Mouse (Mus musculus) ES-Bruce4 (cell line): ENCODE measurements around the gene Kcnj15. TPM values are rescaled to one million over a fixed set of nuclear protein-coding genes. Genes with fewer than 3 reads are reported as not detected.

Experiments used
- H3K27ac ChIP-seq: 2 replicates; pipeline ENCODE4 v1.5.1; 2012; ENCODE audit warnings: low read length, inconsistent platforms; ENCODE audit not compliant: insufficient read depth
- H3K27me3 ChIP-seq: 2 replicates; pipeline ENCODE4 v1.6.1; 2012; ENCODE audit warnings: mild to moderate bottlenecking, low read length, inconsistent platforms; ENCODE audit not compliant: control insufficient read depth, poor library complexity, insufficient read depth, severe bottlenecking
- H3K36me3 ChIP-seq: 2 replicates; pipeline ENCODE4 v1.6.1; 2012; ENCODE audit warnings: inconsistent platforms, mild to moderate bottlenecking, low read length, moderate library complexity; ENCODE audit not compliant: control insufficient read depth, poor library complexity, insufficient read depth, severe bottlenecking
- H3K4me1 ChIP-seq: one replicate; pipeline ENCODE4 v1.8.1; 2011; ENCODE audit warnings: low read length; ENCODE audit not compliant: control insufficient read depth, insufficient read depth
- H3K4me3 ChIP-seq: 2 replicates; pipeline ENCODE4 v1.5.1; 2011; ENCODE audit warnings: low read depth, mild to moderate bottlenecking, low read length
- H3K9ac ChIP-seq: 2 replicates; pipeline ENCODE4 v1.6.1; 2012; ENCODE audit warnings: low read depth, mild to moderate bottlenecking, inconsistent platforms; ENCODE audit not compliant: poor library complexity, severe bottlenecking
- H3K9me3 ChIP-seq: replicated peaks from 2 replicates; pipeline ENCODE4 v1.6.1; 2012; ENCODE audit warnings: mild to moderate bottlenecking, low read length, inconsistent platforms; ENCODE audit not compliant: control insufficient read depth, poor library complexity, insufficient read depth, severe bottlenecking
- CTCF ChIP-seq: IDR thresholded peaks from one replicate; pipeline ENCODE4 v1.8.1; 2011; ENCODE audit warnings: low read depth, low read length
- EP300 ChIP-seq: IDR thresholded peaks from 2 replicates; pipeline ENCODE4 v1.6.1; 2011; ENCODE audit warnings: low read depth, low read length; ENCODE audit not compliant: insufficient read depth
- POLR2A ChIP-seq: IDR thresholded peaks from one replicate; pipeline ENCODE4 v1.8.1; 2011; ENCODE audit warnings: low read length; ENCODE audit not compliant: insufficient read depth
- polyA plus RNA-seq: library from polyadenylated mRNA; stranded (reverse); fragments of >200 nt; gene quantifications from 2 replicates; pipeline ENCODE4 v1.2.4, GENCODE M21; 2011; ENCODE audit warnings: low read depth; ENCODE audit not compliant: missing spikeins, insufficient read depth, insufficient read length

Gene Kcnj15
- polyA plus RNA-seq, 1 experiment: 0.91 TPM

GRCm38 (mm10) chr16:95242114-95242513, 15.2 kb upstream of the Kcnj15 start:
- Histone ChIP-seq H3K36me3 (no peaks in the 10 kb centered on the region), H3K27me3 (no peaks in the 10 kb centered on the region), H3K27ac (no peak overlapping the region), H3K9me3 (no peaks in the 10 kb centered on the region), H3K4me1 (no peaks in the 10 kb centered on the region), H3K4me3 (no peak overlapping the region), H3K9ac (no peak overlapping the region)
- no peak for TF ChIP-seq CTCF
- no peak for TF ChIP-seq EP300
- TF ChIP-seq POLR2A: no peak

GRCm38 (mm10) chr16:95243401-95243800, 14.0 kb upstream of the Kcnj15 start:
- Histone ChIP-seq H3K9ac (no peak overlapping the region), H3K27ac (no peak overlapping the region), H3K27me3 (no peaks in the 10 kb centered on the region), H3K36me3 (no peaks in the 10 kb centered on the region), H3K4me3 (no peak overlapping the region), H3K9me3 (no peaks in the 10 kb centered on the region), H3K4me1 (no peaks in the 10 kb centered on the region)
- TF ChIP-seq EP300: no peak
- no peak for TF ChIP-seq CTCF
- no peak for TF ChIP-seq POLR2A

GRCm38 (mm10) chr16:95244626-95245303, 12.6 kb upstream of the Kcnj15 start:
- Histone ChIP-seq H3K9ac (no peak overlapping the region), H3K27ac (no peak overlapping the region), H3K4me1 (no peaks in the 10 kb centered on the region), H3K36me3 (no peaks in the 10 kb centered on the region), H3K4me3 (no peak overlapping the region), H3K27me3 (no peaks in the 10 kb centered on the region), H3K9me3 (no peaks in the 10 kb centered on the region)
- TF ChIP-seq CTCF: no peak
- TF ChIP-seq POLR2A: no peak
- TF ChIP-seq EP300: no peak

- Histone ChIP-seq H3K4me1 (no peaks in the 10 kb centered on the region), H3K9me3 (no peaks in the 10 kb centered on the region), H3K9ac (no peak overlapping the region), H3K27ac (no peak overlapping the region), H3K4me3 (no peak overlapping the region), H3K27me3 (no peaks in the 10 kb centered on the region), H3K36me3 (no peaks in the 10 kb centered on the region)
- TF ChIP-seq POLR2A: no peak
- no peak for TF ChIP-seq EP300
- no peak for TF ChIP-seq CTCF
These were observed 11.9 kb upstream of the Kcnj15 start for GRCm38 (mm10) chr16:95245499-95245898.

GRCm38 (mm10) chr16:95248646-95249045, 8.7 kb upstream of the Kcnj15 start:
- no peaks in the 10 kb centered on the region for H3K9me3 ChIP-seq
- no peak for TF ChIP-seq CTCF
- TF ChIP-seq POLR2A: no peak
- no peak for TF ChIP-seq EP300
- H3K36me3 ChIP-seq: no peaks in the 10 kb centered on the region
- no peaks in the 10 kb centered on the region for H3K4me1 ChIP-seq
- no peak overlapping the region for H3K9ac ChIP-seq
- no peak overlapping the region for H3K4me3 ChIP-seq
- no peak overlapping the region for H3K27ac ChIP-seq
- no peaks in the 10 kb centered on the region for H3K27me3 ChIP-seq

GRCm38 (mm10) chr16:95256648-95257047, 710 bp upstream of the Kcnj15 start:
- Histone ChIP-seq H3K4me3 (no peak overlapping the region), H3K9ac (no peak overlapping the region)
- TF ChIP-seq POLR2A (no peak), EP300 (no peak), CTCF (no peak)

More at GRCm38 (mm10) chr16:95256648-95257047, 710 bp upstream of the Kcnj15 start:
- Histone ChIP-seq H3K27ac (no peak overlapping the region), H3K27me3 (no peaks in the 10 kb centered on the region), H3K36me3 (no peaks in the 10 kb centered on the region), H3K9me3 (no peaks in the 10 kb centered on the region), H3K4me1 (no peaks in the 10 kb centered on the region)
